Mouse (Mus musculus) midbrain, embryonic 12.5 days (tissue): ENCODE measurements around the gene Olfr345. TPM values are rescaled to one million over a fixed set of nuclear protein-coding genes. Genes with fewer than 3 reads are reported as not detected.

ENCODE experiments used
- ATAC-seq: fragments of 200-750 bp; cut with Nextera tagmentation; 2 replicates; pipeline ENCODE4 v1.8.0; 2017; ENCODE audit warnings: low read depth, moderate TSS enrichment, moderate library complexity; ENCODE audit not compliant: low FRiP score
- H3K27ac ChIP-seq: fragments of 300-500 bp; sonication (generic); replicated peaks from 2 replicates; pipeline ENCODE4 v1.5.1; 2016; ENCODE audit warnings: mild to moderate bottlenecking
- H3K27me3 ChIP-seq: fragments of 300-500 bp; sonication (generic); 2 replicates; pipeline ENCODE4 v1.6.1; 2016; ENCODE audit warnings: mild to moderate bottlenecking
- H3K36me3 ChIP-seq: fragments of 300-500 bp; sonication (generic); 2 replicates; pipeline ENCODE4 v1.6.1; 2016
- H3K4me1 ChIP-seq: fragments of 300-500 bp; sonication (generic); 2 replicates; pipeline ENCODE4 v1.6.1; 2016
- H3K4me2 ChIP-seq: fragments of 300-500 bp; sonication (generic); replicated peaks from 2 replicates; pipeline ENCODE4 v1.6.1; 2016; ENCODE audit warnings: mild to moderate bottlenecking, moderate library complexity
- H3K4me3 ChIP-seq: fragments of 300-500 bp; sonication (generic); 2 replicates; pipeline ENCODE4 v1.5.1; 2016; ENCODE audit warnings: mild to moderate bottlenecking
- H3K9ac ChIP-seq: fragments of 300-500 bp; sonication (generic); replicated peaks from 2 replicates; pipeline ENCODE4 v1.6.1; 2016; ENCODE audit warnings: mild to moderate bottlenecking, moderate library complexity
- H3K9me3 ChIP-seq: fragments of 300-500 bp; sonication (generic); 2 replicates; pipeline ENCODE4 v1.6.1; 2016; ENCODE audit warnings: mild to moderate bottlenecking
- WGBS: fragments of 180-500 bp; shearing (Covaris S2); methylation state at CpG from one replicate; pipeline ENCODE4 v1.1.7; 2016; 5-methylcytosine and 5-hydroxymethylcytosine counted together
- polyA plus RNA-seq: library from polyadenylated mRNA; unstranded; fragments of >200 nt; fragmentation: Nextera tagmentation; extraction: Ambion mirVana; gene quantifications from 2 replicates; pipeline ENCODE4 v1.2.1, GENCODE M21; 2016

Olfr345 gene
- not detected in 2 replicates for polyA plus RNA-seq

DNA sequence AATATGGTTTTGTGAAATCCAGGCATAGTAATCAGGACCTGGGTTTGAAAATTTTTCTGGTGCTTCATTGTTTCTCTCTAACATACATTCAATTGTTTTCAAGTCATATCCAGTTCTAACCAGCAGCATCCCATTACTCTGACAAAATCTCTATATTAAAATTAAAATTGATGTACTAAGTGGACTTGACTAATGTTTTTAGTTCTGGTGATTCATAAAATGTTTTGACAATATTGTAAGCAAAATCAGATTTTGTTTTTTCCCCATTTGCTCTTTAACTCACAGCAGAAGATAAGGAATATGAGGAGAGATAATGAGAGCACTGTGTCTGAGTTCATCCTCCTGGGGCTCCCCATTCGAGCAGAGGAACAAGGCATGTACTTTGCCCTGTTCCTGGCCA lies at the start of gene Olfr345:
Gene Olfr345, plus strand, starts transcription at position 301 of the 400 bp plus-strand sequence.
- Histone ChIP-seq H3K9ac (no peak within 1 kb of the TSS), H3K4me1 (no peaks in the 10 kb centered on the region), H3K9me3 (peaks cover 9% of the 10 kb centered on the region; the same call in 1 of the 2 replicates), H3K27ac (no peak within 1 kb of the TSS), H3K36me3 (no peaks in the 10 kb centered on the region), H3K4me3 (no peak within 1 kb of the TSS), H3K4me2 (no peak within 1 kb of the TSS), H3K27me3 (no peaks in the 10 kb centered on the region)
- 65% methylated on average over 1 of the region's 1 CpGs for WGBS
- ATAC-seq, result no peak

- no peaks in the 10 kb centered on the region for H3K36me3 ChIP-seq
- H3K27me3 ChIP-seq, result no peaks in the 10 kb centered on the region
- ATAC-seq, result no peak
- H3K4me1 ChIP-seq, result no peaks in the 10 kb centered on the region
- 71% methylated on average over 1 of the region's 1 CpGs for WGBS
- H3K4me2 ChIP-seq, result no peak within 1 kb of the TSS
- no peak within 1 kb of the TSS for H3K9ac ChIP-seq
- H3K4me3 ChIP-seq, result no peak within 1 kb of the TSS
- no peak within 1 kb of the TSS for H3K27ac ChIP-seq
- peaks cover 15% of the 10 kb centered on the region for H3K9me3 ChIP-seq
These were observed 45.6 kb downstream of the Olfr345 start, which contains the start of gene Olfr346 for GRCm38 (mm10) chr2:36685488-36685887. Gene Olfr346 (plus strand): TSS chr2:36685788.

Other genes with a start within 250 kb of the Olfr345 start
- not detected in 2 replicates for gene Olfr339, start 221.1 kb upstream of the Olfr345 start, polyA plus RNA-seq
- not detected in 2 replicates for gene Olfr340, start 187.5 kb upstream of the Olfr345 start, polyA plus RNA-seq
- gene Olfr341, start 157.6 kb upstream of the Olfr345 start, polyA plus RNA-seq, result not detected in 2 replicates
- gene Olfr342, start 115.0 kb upstream of the Olfr345 start, polyA plus RNA-seq, result not detected in 2 replicates
- gene Olfr344, start 73.4 kb upstream of the Olfr345 start, polyA plus RNA-seq, result not detected in 2 replicates
- gene Olfr346, start 45.7 kb downstream of the Olfr345 start, polyA plus RNA-seq, result not detected in 2 replicates
- gene Olfr347, start 91.9 kb downstream of the Olfr345 start, polyA plus RNA-seq, result not detected in 2 replicates
- gene Olfr348, start 144.2 kb downstream of the Olfr345 start, polyA plus RNA-seq, result not detected in 2 replicates
- gene Olfr50, start 150.5 kb downstream of the Olfr345 start, polyA plus RNA-seq, result not detected in 2 replicates
- not detected in 2 replicates for gene Olfr3, start 177.0 kb downstream of the Olfr345 start, polyA plus RNA-seq
- gene Olfr350, start 206.3 kb downstream of the Olfr345 start, polyA plus RNA-seq, result not detected in 2 replicates
- gene Olfr351, start 222.6 kb downstream of the Olfr345 start, polyA plus RNA-seq, result not detected in 2 replicates
- not detected in 2 replicates for gene Olfr352, start 228.4 kb downstream of the Olfr345 start, polyA plus RNA-seq